Mouse (Mus musculus): ENCODE measurements around the gene Igfals. TPM values are rescaled to one million over a fixed set of nuclear protein-coding genes. Genes with fewer than 3 reads are reported as not detected.

The Igfals gene
- polyA plus RNA-seq, 1 experiment, result 9.0 TPM

- WGBS, result 100% methylated on average over 1 of the region's 1 CpGs
- H3K36me3 ChIP-seq (ENCODE audit: control insufficient read depth, insufficient read depth, low read length), result peaks cover 16% of the 10 kb centered on the region
- no peak overlapping the region for H3K27ac ChIP-seq (ENCODE audit: control insufficient read depth, insufficient read depth, low read length)
- TF ChIP-seq CTCF (IDR thresholded peaks at IDR 0.05; ENCODE audit: borderline replicate concordance, control insufficient read depth, extremely low read depth, insufficient read depth, low read length, poor library complexity), result no peak
- TF ChIP-seq POLR2A (IDR thresholded peaks at IDR 0.05; ENCODE audit: control insufficient read depth, extremely low read depth, insufficient read depth, low read length, poor library complexity), result no peak
- H3K27me3 ChIP-seq (ENCODE audit: control insufficient read depth, insufficient read depth, low read length), result no peaks in the 10 kb centered on the region
- DNase-seq, result no peak
- H3K4me1 ChIP-seq (replicated peaks; ENCODE audit: control insufficient read depth, insufficient read depth, low read length), result no peaks in the 10 kb centered on the region
- no peak overlapping the region for H3K4me3 ChIP-seq (ENCODE audit: control insufficient read depth, insufficient read depth, low read length)
Measured at GRCm38 (mm10) chr17:24929506-24929905, 63.7 kb downstream of the Igfals start.

Other genes with a start within 250 kb of the Igfals start
- gene Tsc2, start 233.4 kb upstream of the Igfals start, polyA plus RNA-seq (2012; rRNA removed), result 163 and 173 TPM in 2 replicates
- 9.7 and 9.8 TPM in 2 replicates for gene Nthl1, start 233.3 kb upstream of the Igfals start, polyA plus RNA-seq (2012; rRNA removed)
- gene Slc9a3r2, start 215.7 kb upstream of the Igfals start, polyA plus RNA-seq (2012; rRNA removed), result 13.5 and 19.6 TPM in 2 replicates
- 0.35 and 0.64 TPM in 2 replicates for gene Npw, start 207.5 kb upstream of the Igfals start, polyA plus RNA-seq (2012; rRNA removed)
- gene Zfp598, start 196.3 kb upstream of the Igfals start, polyA plus RNA-seq (2012; rRNA removed), result 118 and 123 TPM in 2 replicates
- 0.29 and 0.32 TPM in 2 replicates for gene Syngr3, start 176.0 kb upstream of the Igfals start, polyA plus RNA-seq (2012; rRNA removed)
- 24.3 and 33.3 TPM in 2 replicates for gene Gfer, start 169.8 kb upstream of the Igfals start, polyA plus RNA-seq (2012; rRNA removed)
- gene Noxo1, start 169.8 kb upstream of the Igfals start, polyA plus RNA-seq (2012; rRNA removed), result 10.5 and 10.8 TPM in 2 replicates
- gene Tbl3, start 158.3 kb upstream of the Igfals start, polyA plus RNA-seq (2012; rRNA removed), result 109 and 120 TPM in 2 replicates
- 0.88 and 0.96 TPM in 2 replicates for gene Rnf151, start 147.9 kb upstream of the Igfals start, polyA plus RNA-seq (2012; rRNA removed)
- gene Rps2, start 147.9 kb upstream of the Igfals start, polyA plus RNA-seq (2012; rRNA removed), result 3,358 and 3,484 TPM in 2 replicates
- 237 and 291 TPM in 2 replicates for gene Ndufb10, start 141.5 kb upstream of the Igfals start, polyA plus RNA-seq (2012; rRNA removed)
- 0.20 and 7.2 TPM in 2 replicates for gene Rpl3l, start 138.2 kb upstream of the Igfals start, polyA plus RNA-seq (2012; rRNA removed)
- 90.7 and 91.5 TPM in 2 replicates for gene Msrb1, start 129.4 kb upstream of the Igfals start, polyA plus RNA-seq (2012; rRNA removed)
- gene Hs3st6, start 113.0 kb upstream of the Igfals start, polyA plus RNA-seq (2012; rRNA removed), result 15.5 and 15.6 TPM in 2 replicates
- not detected in 2 replicates for gene Meiob, start 61.7 kb upstream of the Igfals start, polyA plus RNA-seq (2012; rRNA removed)
- 153 and 157 TPM in 2 replicates for gene Hagh, start 25.9 kb upstream of the Igfals start, polyA plus RNA-seq (2012; rRNA removed)
- 6.9 and 7.8 TPM in 2 replicates for gene Fahd1, start 15.6 kb upstream of the Igfals start, polyA plus RNA-seq (2012; rRNA removed)
- gene Nubp2, start 20.4 kb downstream of the Igfals start, polyA plus RNA-seq (2012; rRNA removed), result 88.8 and 96.1 TPM in 2 replicates
- 274 and 285 TPM in 2 replicates for gene Spsb3, start 20.6 kb downstream of the Igfals start, polyA plus RNA-seq (2012; rRNA removed)
- gene Eme2, start 29.1 kb downstream of the Igfals start, polyA plus RNA-seq (2012; rRNA removed), result 48.2 and 55.3 TPM in 2 replicates
- gene Mrps34, start 29.1 kb downstream of the Igfals start, polyA plus RNA-seq (2012; rRNA removed), result 146 and 152 TPM in 2 replicates
- gene Nme3, start 30.5 kb downstream of the Igfals start, polyA plus RNA-seq (2012; rRNA removed), result 63.3 and 76.7 TPM in 2 replicates
- gene Mapk8ip3, start 71.0 kb downstream of the Igfals start, polyA plus RNA-seq (2012; rRNA removed), result 255 and 272 TPM in 2 replicates
- gene Jpt2, start 94.7 kb downstream of the Igfals start, polyA plus RNA-seq (2012; rRNA removed), result 13.5 and 15.0 TPM in 2 replicates
- gene Cramp1l, start 149.8 kb downstream of the Igfals start, polyA plus RNA-seq (2012; rRNA removed), result 41.4 and 46.9 TPM in 2 replicates
- gene Ift140, start 150.1 kb downstream of the Igfals start, polyA plus RNA-seq (2012; rRNA removed), result 17.0 and 22.6 TPM in 2 replicates
- 7.2 and 11.3 TPM in 2 replicates for gene Tmem204, start 217.6 kb downstream of the Igfals start, polyA plus RNA-seq (2012; rRNA removed)
- gene Telo2, start 250.0 kb downstream of the Igfals start, polyA plus RNA-seq (2012; rRNA removed), result 26.4 and 28.1 TPM in 2 replicates